Mouse (Mus musculus) midbrain, embryonic 12.5 days (tissue): ENCODE measurements around the gene Trub1. TPM values are rescaled to one million over a fixed set of nuclear protein-coding genes. Genes with fewer than 3 reads are reported as not detected.

Experiments used
- ATAC-seq: fragments of 200-750 bp; cut with Nextera tagmentation; 2 replicates; pipeline ENCODE4 v1.8.0; 2017; ENCODE audit warnings: low read depth, moderate TSS enrichment, moderate library complexity; ENCODE audit not compliant: low FRiP score
- H3K27ac ChIP-seq: fragments of 300-500 bp; sonication (generic); replicated peaks from 2 replicates; pipeline ENCODE4 v1.5.1; 2016; ENCODE audit warnings: mild to moderate bottlenecking
- H3K27me3 ChIP-seq: fragments of 300-500 bp; sonication (generic); 2 replicates; pipeline ENCODE4 v1.6.1; 2016; ENCODE audit warnings: mild to moderate bottlenecking
- H3K36me3 ChIP-seq: fragments of 300-500 bp; sonication (generic); 2 replicates; pipeline ENCODE4 v1.6.1; 2016
- H3K4me1 ChIP-seq: fragments of 300-500 bp; sonication (generic); 2 replicates; pipeline ENCODE4 v1.6.1; 2016
- H3K4me2 ChIP-seq: fragments of 300-500 bp; sonication (generic); replicated peaks from 2 replicates; pipeline ENCODE4 v1.6.1; 2016; ENCODE audit warnings: mild to moderate bottlenecking, moderate library complexity
- H3K4me3 ChIP-seq: fragments of 300-500 bp; sonication (generic); 2 replicates; pipeline ENCODE4 v1.5.1; 2016; ENCODE audit warnings: mild to moderate bottlenecking
- H3K9ac ChIP-seq: fragments of 300-500 bp; sonication (generic); replicated peaks from 2 replicates; pipeline ENCODE4 v1.6.1; 2016; ENCODE audit warnings: mild to moderate bottlenecking, moderate library complexity
- H3K9me3 ChIP-seq: fragments of 300-500 bp; sonication (generic); 2 replicates; pipeline ENCODE4 v1.6.1; 2016; ENCODE audit warnings: mild to moderate bottlenecking
- WGBS: fragments of 180-500 bp; shearing (Covaris S2); methylation state at CpG from one replicate; pipeline ENCODE4 v1.1.7; 2016; 5-methylcytosine and 5-hydroxymethylcytosine counted together
- polyA plus RNA-seq: library from polyadenylated mRNA; unstranded; fragments of >200 nt; fragmentation: Nextera tagmentation; extraction: Ambion mirVana; gene quantifications from 2 replicates; pipeline ENCODE4 v1.2.1, GENCODE M21; 2016

The Trub1 gene
- polyA plus RNA-seq, 1 experiment from 2014 or later = 21.3 TPM

GRCm38 (mm10) chr19:57425296-57425695, 27.4 kb upstream of the Trub1 start:
- H3K4me1 ChIP-seq = no peaks in the 10 kb centered on the region
- 94% methylated on average over 15 of the region's 15 CpGs for WGBS
- no peaks in the 10 kb centered on the region for H3K36me3 ChIP-seq
- H3K9ac ChIP-seq = no peak overlapping the region
- no peak for ATAC-seq
- H3K27me3 ChIP-seq = peaks cover 5% of the 10 kb centered on the region; the same call in 1 of the 2 replicates
- no peak overlapping the region for H3K27ac ChIP-seq
- H3K4me3 ChIP-seq = no peak overlapping the region
- no peaks in the 10 kb centered on the region for H3K9me3 ChIP-seq
- no peak overlapping the region for H3K4me2 ChIP-seq

GRCm38 (mm10) chr19:57426841-57427240, 25.9 kb upstream of the Trub1 start:
- Histone ChIP-seq H3K4me1 (no peaks in the 10 kb centered on the region), H3K9me3 (no peaks in the 10 kb centered on the region), H3K27ac (no peak overlapping the region), H3K9ac (no peak overlapping the region), H3K4me2 (no peak overlapping the region), H3K4me3 (no peak overlapping the region), H3K36me3 (no peaks in the 10 kb centered on the region), H3K27me3 (no peaks in the 10 kb centered on the region)
- ATAC-seq = no peak
- 89% methylated on average over 8 of the region's 8 CpGs for whole genome bisulfite sequencing

- Histone ChIP-seq H3K9me3 (no peaks in the 10 kb centered on the region), H3K9ac (no peak overlapping the region), H3K36me3 (no peaks in the 10 kb centered on the region), H3K4me1 (no peaks in the 10 kb centered on the region), H3K27ac (no peak overlapping the region), H3K4me3 (no peak overlapping the region), H3K27me3 (no peaks in the 10 kb centered on the region), H3K4me2 (no peak overlapping the region)
- no peak for ATAC-seq
- 84% methylated on average over 14 of the region's 14 CpGs for WGBS
These were observed 24.8 kb upstream of the Trub1 start for GRCm38 (mm10) chr19:57427756-57428438.

- Histone ChIP-seq H3K9ac (no peak overlapping the region), H3K27ac (no peak overlapping the region), H3K4me3 (no peak overlapping the region), H3K9me3 (no peaks in the 10 kb centered on the region), H3K4me2 (no peak overlapping the region), H3K27me3 (no peaks in the 10 kb centered on the region), H3K36me3 (no peaks in the 10 kb centered on the region), H3K4me1 (no peaks in the 10 kb centered on the region)
- 89% methylated on average over 3 of the region's 3 CpGs for WGBS
- no peak for ATAC-seq
These were observed 24.1 kb upstream of the Trub1 start for GRCm38 (mm10) chr19:57428641-57429040.

- ATAC-seq = no peak
- 76% methylated on average over 6 of the region's 6 CpGs for WGBS
These were observed 22.8 kb upstream of the Trub1 start for GRCm38 (mm10) chr19:57429926-57430325.

GRCm38 (mm10) chr19:57431476-57431875, 21.2 kb upstream of the Trub1 start:
- H3K36me3 ChIP-seq = no peaks in the 10 kb centered on the region
- no peaks in the 10 kb centered on the region for H3K9me3 ChIP-seq
- no peak overlapping the region for H3K4me2 ChIP-seq
- H3K27me3 ChIP-seq = no peaks in the 10 kb centered on the region
- no peak overlapping the region for H3K9ac ChIP-seq
- no peak for ATAC-seq
- no peak overlapping the region for H3K4me3 ChIP-seq
- H3K27ac ChIP-seq = no peak overlapping the region
- WGBS = 69% methylated on average over 6 of the region's 6 CpGs
- no peaks in the 10 kb centered on the region; the same call in 1 of the 2 replicates for H3K4me1 ChIP-seq

More at GRCm38 (mm10) chr19:57429926-57430325, 22.8 kb upstream of the Trub1 start:
- H3K27ac ChIP-seq = no peak overlapping the region
- no peak overlapping the region for H3K9ac ChIP-seq
- no peaks in the 10 kb centered on the region for H3K36me3 ChIP-seq
- H3K4me2 ChIP-seq = no peak overlapping the region
- H3K4me3 ChIP-seq = no peak overlapping the region
- no peaks in the 10 kb centered on the region for H3K27me3 ChIP-seq
- H3K4me1 ChIP-seq = no peaks in the 10 kb centered on the region; the same call in 1 of the 2 replicates
- no peaks in the 10 kb centered on the region for H3K9me3 ChIP-seq

GRCm38 (mm10) chr19:57434024-57434423, 18.7 kb upstream of the Trub1 start:
- no peaks in the 10 kb centered on the region for H3K27me3 ChIP-seq
- H3K4me1 ChIP-seq = no peaks in the 10 kb centered on the region; the same call in 1 of the 2 replicates
- H3K36me3 ChIP-seq = no peaks in the 10 kb centered on the region
- no peak overlapping the region for H3K27ac ChIP-seq
- 73% methylated on average over 6 of the region's 6 CpGs for WGBS
- no peaks in the 10 kb centered on the region for H3K9me3 ChIP-seq
- H3K4me3 ChIP-seq = no peak overlapping the region
- ATAC-seq = no peak
- no peak overlapping the region for H3K9ac ChIP-seq
- H3K4me2 ChIP-seq = no peak overlapping the region

- H3K4me1 ChIP-seq = no peaks in the 10 kb centered on the region; the same call in 1 of the 2 replicates
- WGBS = 76% methylated on average over 10 of the region's 10 CpGs
- ATAC-seq = no peak
- H3K36me3 ChIP-seq = no peaks in the 10 kb centered on the region
- H3K4me2 ChIP-seq = no peak overlapping the region
- H3K27ac ChIP-seq = no peak overlapping the region
- H3K9ac ChIP-seq = no peak overlapping the region
- no peak overlapping the region for H3K4me3 ChIP-seq
- no peaks in the 10 kb centered on the region for H3K9me3 ChIP-seq
- no peaks in the 10 kb centered on the region for H3K27me3 ChIP-seq
These were observed 16.1 kb upstream of the Trub1 start for GRCm38 (mm10) chr19:57436586-57437021.

- no peaks in the 10 kb centered on the region; the same call in 1 of the 2 replicates for H3K4me1 ChIP-seq
- H3K27ac ChIP-seq = no peak overlapping the region
- H3K4me3 ChIP-seq = no peak overlapping the region
- H3K9ac ChIP-seq = no peak overlapping the region
- no peaks in the 10 kb centered on the region for H3K27me3 ChIP-seq
- no peak for ATAC-seq
- H3K4me2 ChIP-seq = no peak overlapping the region
- 87% methylated on average over 7 of the region's 7 CpGs for WGBS
- no peaks in the 10 kb centered on the region for H3K9me3 ChIP-seq
- no peaks in the 10 kb centered on the region for H3K36me3 ChIP-seq
These were observed 15.7 kb upstream of the Trub1 start for GRCm38 (mm10) chr19:57437042-57437441.

GRCm38 (mm10) chr19:57439296-57439695, 13.4 kb upstream of the Trub1 start:
- H3K27ac ChIP-seq = no peak overlapping the region
- H3K9ac ChIP-seq = no peak overlapping the region
- no peaks in the 10 kb centered on the region for H3K27me3 ChIP-seq
- WGBS = 97% methylated on average over 5 of the region's 5 CpGs
- H3K4me1 ChIP-seq = no peaks in the 10 kb centered on the region
- H3K36me3 ChIP-seq = no peaks in the 10 kb centered on the region
- no peak for ATAC-seq
- H3K4me3 ChIP-seq = no peak overlapping the region
- H3K4me2 ChIP-seq = no peak overlapping the region
- no peaks in the 10 kb centered on the region for H3K9me3 ChIP-seq

- Histone ChIP-seq H3K4me3 (no peak overlapping the region), H3K27ac (no peak overlapping the region), H3K4me2 (no peak overlapping the region), H3K9me3 (no peaks in the 10 kb centered on the region), H3K9ac (no peak overlapping the region), H3K27me3 (no peaks in the 10 kb centered on the region), H3K36me3 (no peaks in the 10 kb centered on the region), H3K4me1 (peaks cover 7% of the 10 kb centered on the region; the same call in 1 of the 2 replicates)
- no peak for ATAC-seq
- 67% methylated on average over 7 of the region's 7 CpGs for WGBS
These were observed 11.2 kb upstream of the Trub1 start for GRCm38 (mm10) chr19:57441501-57441900.

GRCm38 (mm10) chr19:57442936-57443657, 9.6 kb upstream of the Trub1 start:
- H3K36me3 ChIP-seq = no peaks in the 10 kb centered on the region
- 52% methylated on average over 8 of the region's 8 CpGs for WGBS
- no peaks in the 10 kb centered on the region for H3K9me3 ChIP-seq
- H3K4me3 ChIP-seq = no peak overlapping the region
- no peak overlapping the region for H3K9ac ChIP-seq
- no peak overlapping the region for H3K4me2 ChIP-seq
- H3K27me3 ChIP-seq = no peaks in the 10 kb centered on the region
- ATAC-seq = no peak
- peaks cover 7% of the 10 kb centered on the region; the same call in 1 of the 2 replicates for H3K4me1 ChIP-seq
- H3K27ac ChIP-seq = no peak overlapping the region
